Mouse (Mus musculus): ENCODE data around the gene Fgf11.

The Fgf11 gene

GRCm38 (mm10) chr11:69754701-69755100 is 47.0 kb downstream of the Fgf11 start:
- no peak for DNase-seq (ENCODE audit: low spot score)

GRCm38 (mm10) chr11:69754233-69754632 is 47.4 kb downstream of the Fgf11 start:
- DNase-seq (ENCODE audit: low spot score), result no peak

- DNase-seq (ENCODE audit: low spot score), result no peak
Measured at GRCm38 (mm10) chr11:69752686-69753085, 49.0 kb downstream of the Fgf11 start.

GRCm38 (mm10) chr11:69751635-69752034 is 50.0 kb downstream of the Fgf11 start:
- no peak for DNase-seq (ENCODE audit: low spot score)

Measured in urinary bladder, postnatal 25 days (tissue).